Mouse (Mus musculus) forebrain, embryonic 11.5 days (tissue): ENCODE results near the gene Rgs7. TPM values are rescaled to one million over a fixed set of nuclear protein-coding genes. Genes with fewer than 3 reads are reported as not detected.

Experiments
- ATAC-seq: fragments of 200-750 bp; cut with Nextera tagmentation; replicated peaks from 2 replicates; pipeline ENCODE4 v1.8.0; 2017; ENCODE audit warnings: moderate TSS enrichment; ENCODE audit not compliant: low FRiP score
- DNase-seq: peaks from one replicate; pipeline ENCODE4 v3.0.0-alpha.2; 2017; ENCODE audit warnings: low spot score
- H3K27ac ChIP-seq: fragments of 300-500 bp; sonication (generic); 2 replicates; pipeline ENCODE4 v1.5.1; 2014; ENCODE audit warnings: low read depth, low read length
- H3K27me3 ChIP-seq: fragments of 300-500 bp; sonication (generic); 2 replicates; pipeline ENCODE4 v1.6.1; 2014; ENCODE audit warnings: mild to moderate bottlenecking, low read length, mixed read lengths; ENCODE audit not compliant: control insufficient read depth, insufficient read depth
- H3K36me3 ChIP-seq: fragments of 300-500 bp; sonication (generic); 2 replicates; pipeline ENCODE4 v1.6.1; 2014; ENCODE audit warnings: mild to moderate bottlenecking, low read length, moderate library complexity, mixed read lengths; ENCODE audit not compliant: control insufficient read depth, insufficient read depth
- H3K4me1 ChIP-seq: fragments of 300-500 bp; sonication (generic); replicated peaks from 2 replicates; pipeline ENCODE4 v1.6.1; 2014; ENCODE audit warnings: low read length, mixed read lengths; ENCODE audit not compliant: control insufficient read depth, insufficient read depth
- H3K4me2 ChIP-seq: fragments of 300-500 bp; sonication (generic); 2 replicates; pipeline ENCODE4 v1.6.1; 2014; ENCODE audit warnings: low read depth, mild to moderate bottlenecking, low read length, moderate library complexity, mixed read lengths; ENCODE audit not compliant: severe bottlenecking
- H3K4me3 ChIP-seq: fragments of 300-500 bp; sonication (generic); 2 replicates; pipeline ENCODE4 v1.5.1; 2014; ENCODE audit warnings: low read depth, low read length
- H3K9ac ChIP-seq: fragments of 300-500 bp; sonication (generic); 2 replicates; pipeline ENCODE4 v1.6.1; 2014; ENCODE audit warnings: low read length
- H3K9me3 ChIP-seq: fragments of 300-500 bp; sonication (generic); 2 replicates; pipeline ENCODE4 v1.6.1; 2016; ENCODE audit warnings: low read length, mixed read lengths; ENCODE audit not compliant: control insufficient read depth
- WGBS: fragments of 180-500 bp; shearing (Covaris S2); extraction: QIAGEN DNeasy Blood & Tissue Kit; methylation state at CpG from one replicate; pipeline ENCODE4 v1.1.7; 2014; 5-methylcytosine and 5-hydroxymethylcytosine counted together
- polyA plus RNA-seq: library from polyadenylated mRNA; unstranded; fragments of >200 nt; fragmentation: Nextera tagmentation; extraction: Ambion mirVana; gene quantifications from 2 replicates; pipeline ENCODE4 v1.2.1, GENCODE M21; 2014

The Rgs7 gene
- polyA plus RNA-seq, 1 experiment from 2014 or later: 5.7 TPM

DNA sequence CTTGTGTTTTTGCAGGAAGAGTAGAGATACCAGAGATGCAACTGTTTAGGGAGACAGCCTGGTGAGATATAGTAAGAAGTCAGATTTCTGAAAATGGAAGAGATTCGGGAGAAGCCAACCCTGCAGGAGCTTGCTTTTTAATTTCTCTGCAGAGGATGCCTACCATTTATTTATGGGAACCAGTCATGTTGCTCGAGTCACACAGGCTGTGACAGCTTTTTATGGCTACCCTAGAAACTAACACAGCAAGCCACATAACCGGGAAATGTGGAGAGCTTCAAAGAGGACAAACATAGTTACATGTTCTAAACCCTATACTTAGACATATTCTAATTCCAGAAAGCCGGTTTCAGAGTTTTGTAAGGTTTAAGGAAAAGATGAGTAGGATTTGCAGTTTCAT, 349.2 kb downstream of the Rgs7 start:
- no peak overlapping the region for H3K4me2 ChIP-seq
- H3K4me1 ChIP-seq: no peaks in the 10 kb centered on the region
- H3K27ac ChIP-seq: no peak overlapping the region
- DNase-seq: no peak
- H3K36me3 ChIP-seq: no peaks in the 10 kb centered on the region
- no peak overlapping the region for H3K4me3 ChIP-seq
- no peak overlapping the region for H3K9ac ChIP-seq
- H3K9me3 ChIP-seq: no peaks in the 10 kb centered on the region
- ATAC-seq: no peak
- no peaks in the 10 kb centered on the region for H3K27me3 ChIP-seq
- WGBS: 88% methylated on average over 4 of the region's 4 CpGs

DNA sequence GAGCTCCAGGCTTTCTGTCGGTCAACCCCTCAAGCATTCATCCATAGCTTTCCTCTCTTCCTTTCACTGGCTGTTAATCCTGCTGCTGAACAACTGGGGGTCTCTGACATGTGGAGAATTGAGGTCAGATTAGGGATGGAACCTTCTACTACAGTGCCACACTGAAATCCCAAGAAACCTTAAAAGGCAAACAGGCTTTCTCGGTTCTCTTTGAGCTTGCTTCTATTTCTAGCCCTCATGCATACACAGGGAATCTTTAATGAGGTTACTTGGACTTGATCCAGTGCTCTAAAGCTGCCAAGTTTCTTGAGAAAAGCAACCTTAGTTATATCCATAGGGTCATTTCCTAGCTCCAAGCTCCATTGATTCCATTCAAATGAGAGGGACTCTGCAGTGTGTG, 363.8 kb downstream of the Rgs7 start:
- WGBS: 19% methylated on average over 2 of the region's 2 CpGs
- Histone ChIP-seq H3K27me3 (no peaks in the 10 kb centered on the region), H3K9ac (no peak overlapping the region), H3K36me3 (no peaks in the 10 kb centered on the region), H3K4me3 (no peak overlapping the region), H3K4me1 (0 out of 2 replicates have a peak, but pooled peaks cover 2% of the 10 kb centered on the region), H3K4me2 (no peak overlapping the region), H3K27ac (no peak overlapping the region), H3K9me3 (no peaks in the 10 kb centered on the region)
- DNase-seq: no peak
- ATAC-seq: peak; percentile 49

DNA sequence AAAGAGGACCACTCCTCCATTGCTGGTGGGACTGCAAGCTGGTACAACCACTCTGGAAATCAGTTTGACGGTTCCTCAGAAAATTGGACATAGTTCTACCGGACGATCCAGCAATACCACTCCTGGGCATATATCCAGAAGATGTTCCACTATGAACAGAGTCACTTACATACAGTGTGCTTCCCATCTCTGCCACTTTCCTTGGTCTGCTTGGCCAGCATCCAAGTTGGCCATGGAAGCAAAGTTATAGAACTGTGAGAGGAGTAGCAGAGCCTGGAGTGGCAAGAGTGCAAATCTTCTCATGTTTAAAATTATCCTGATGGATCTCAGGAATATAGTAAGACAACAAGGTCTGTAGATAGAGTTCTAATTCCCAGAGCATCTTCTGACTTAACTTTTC, 367.9 kb downstream of the Rgs7 start:
- ATAC-seq (no peak), DNase-seq (no peak)
- no peaks in the 10 kb centered on the region for H3K36me3 ChIP-seq
- WGBS: 99% methylated on average over 3 of the region's 3 CpGs
- H3K9ac ChIP-seq: no peak overlapping the region
- H3K4me1 ChIP-seq: 0 out of 2 replicates have a peak, but pooled peaks cover 2% of the 10 kb centered on the region
- H3K9me3 ChIP-seq: no peaks in the 10 kb centered on the region
- no peaks in the 10 kb centered on the region for H3K27me3 ChIP-seq
- no peak overlapping the region for H3K4me2 ChIP-seq
- no peak overlapping the region for H3K27ac ChIP-seq
- H3K4me3 ChIP-seq: no peak overlapping the region

DNA sequence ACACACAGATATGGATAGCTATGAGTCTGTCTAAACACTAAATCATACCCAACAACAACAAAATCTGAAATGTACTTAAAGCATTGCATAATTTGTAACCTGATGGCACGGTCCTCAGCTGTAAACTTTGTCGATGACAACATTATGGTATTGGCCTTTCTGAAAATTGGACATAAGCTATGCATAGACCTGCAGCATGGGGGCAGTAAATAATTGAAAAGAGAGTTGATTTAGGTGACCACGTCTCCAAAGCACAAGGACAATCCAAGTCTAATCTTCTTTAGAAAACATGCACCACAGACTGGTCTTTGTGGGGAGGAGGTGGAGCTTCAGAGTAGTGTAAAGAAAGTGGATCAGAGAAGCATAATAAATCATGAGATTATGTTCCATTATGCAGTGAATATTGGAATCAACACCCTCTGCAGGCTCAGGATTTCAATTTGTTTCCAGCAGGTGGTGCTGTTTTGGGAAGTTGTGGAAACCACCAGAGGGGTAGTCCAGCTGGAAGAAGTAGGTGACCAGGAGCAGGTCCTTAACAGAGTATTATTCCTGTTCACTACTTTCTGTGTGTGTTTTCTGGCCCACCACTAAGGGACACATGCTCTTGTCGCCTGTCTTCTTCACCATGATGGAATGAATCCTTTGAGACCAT, 373.3 kb downstream of the Rgs7 start:
- no peak overlapping the region for H3K9ac ChIP-seq
- no peaks in the 10 kb centered on the region for H3K4me1 ChIP-seq
- H3K36me3 ChIP-seq: no peaks in the 10 kb centered on the region
- no peaks in the 10 kb centered on the region for H3K9me3 ChIP-seq
- no peaks in the 10 kb centered on the region for H3K27me3 ChIP-seq
- H3K4me3 ChIP-seq: no peak overlapping the region
- H3K27ac ChIP-seq: no peak overlapping the region
- H3K4me2 ChIP-seq: no peak overlapping the region
- ATAC-seq: peak; percentile 66
- 76% methylated on average over 4 of the region's 4 CpGs for WGBS
- no peak for DNase-seq

DNA sequence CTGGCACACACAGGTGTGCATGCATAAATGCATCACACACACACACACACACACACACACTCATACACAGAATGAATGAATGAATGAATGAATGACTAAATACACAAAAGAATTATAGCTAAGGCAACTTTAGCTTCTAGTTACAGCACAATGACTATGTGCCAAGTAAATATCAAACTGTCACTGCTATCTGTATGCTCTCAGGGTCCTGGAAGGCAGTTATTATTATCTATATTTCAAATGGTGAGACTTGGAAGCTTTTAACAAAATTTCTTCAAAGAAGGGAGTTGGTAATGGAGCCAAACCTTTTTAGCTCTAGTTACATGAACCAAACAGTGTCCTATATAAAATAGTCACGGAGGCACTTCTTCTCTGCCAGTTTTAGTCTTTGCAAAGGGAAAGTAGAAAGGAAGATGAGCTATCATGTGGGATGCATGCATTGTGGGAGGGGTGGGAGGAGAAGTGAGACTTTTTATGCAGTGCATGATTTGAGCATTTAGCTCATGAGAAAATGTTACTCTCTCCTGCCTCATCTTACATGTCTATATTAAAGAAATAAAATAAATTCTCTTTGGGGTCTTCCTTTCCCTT, 383.9 kb downstream of the Rgs7 start:
- 76% methylated on average over 1 of the region's 1 CpGs for WGBS
- Histone ChIP-seq H3K4me2 (no peak overlapping the region), H3K4me1 (no peaks in the 10 kb centered on the region), H3K9ac (no peak overlapping the region), H3K9me3 (no peaks in the 10 kb centered on the region), H3K36me3 (no peaks in the 10 kb centered on the region), H3K4me3 (no peak overlapping the region), H3K27me3 (no peaks in the 10 kb centered on the region), H3K27ac (no peak overlapping the region)
- DNase-seq (no peak), ATAC-seq (no peak)

DNA sequence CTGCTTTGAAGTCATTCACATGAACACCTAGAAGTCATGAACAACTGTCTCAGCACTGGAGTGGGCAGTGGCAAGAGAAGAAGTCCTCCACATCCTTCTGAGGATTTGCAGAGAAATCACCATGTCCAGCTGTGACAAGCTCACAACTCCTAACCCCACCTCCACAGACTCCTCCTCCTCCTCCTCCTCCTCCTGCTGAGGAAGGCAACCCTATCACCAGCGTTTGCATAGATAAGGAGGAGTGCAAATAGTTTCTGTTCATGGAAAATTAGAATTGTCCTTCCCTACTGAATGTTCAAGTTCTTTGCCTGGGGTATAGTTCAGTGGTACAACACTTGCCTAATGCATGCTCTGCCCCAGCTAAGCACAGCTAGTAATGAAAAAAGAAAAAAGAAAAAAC, 386.0 kb downstream of the Rgs7 start:
- 69% methylated on average over 1 of the region's 1 CpGs for WGBS
- Histone ChIP-seq H3K9me3 (no peaks in the 10 kb centered on the region), H3K36me3 (no peaks in the 10 kb centered on the region)

DNA sequence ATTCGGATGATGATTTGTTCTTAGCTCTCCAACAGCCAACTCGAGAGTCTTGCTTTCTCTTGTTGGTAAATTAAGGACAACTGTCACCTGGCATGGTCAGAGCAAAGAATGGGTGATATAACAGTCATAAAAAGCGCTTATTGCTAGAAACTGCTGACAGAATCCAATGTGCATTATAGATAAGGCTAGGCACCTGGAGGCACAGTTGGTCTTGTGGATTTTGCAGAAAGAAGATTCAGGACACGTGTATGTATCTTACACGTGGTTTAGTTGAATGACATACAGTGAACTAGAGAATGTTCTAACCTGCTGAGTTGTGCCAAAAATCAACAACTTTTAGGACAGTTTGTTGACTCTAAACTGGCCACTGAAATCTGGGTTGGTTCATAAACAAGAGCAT, 386.9 kb downstream of the Rgs7 start:
- Histone ChIP-seq H3K4me2 (no peak overlapping the region), H3K36me3 (no peaks in the 10 kb centered on the region), H3K27ac (no peak overlapping the region), H3K9ac (no peak overlapping the region), H3K4me1 (no peaks in the 10 kb centered on the region), H3K4me3 (no peak overlapping the region), H3K27me3 (no peaks in the 10 kb centered on the region), H3K9me3 (no peaks in the 10 kb centered on the region)
- DNase-seq (no peak), ATAC-seq (no peak)
- 89% methylated on average over 5 of the region's 5 CpGs for WGBS

More for the DNA sequence above, 386.0 kb downstream of the Rgs7 start:
- H3K4me2 ChIP-seq: no peak overlapping the region
- no peak overlapping the region for H3K4me3 ChIP-seq
- DNase-seq (no peak), ATAC-seq (no peak)
- H3K9ac ChIP-seq: no peak overlapping the region
- H3K4me1 ChIP-seq: no peaks in the 10 kb centered on the region
- no peak overlapping the region for H3K27ac ChIP-seq
- no peaks in the 10 kb centered on the region for H3K27me3 ChIP-seq

DNA sequence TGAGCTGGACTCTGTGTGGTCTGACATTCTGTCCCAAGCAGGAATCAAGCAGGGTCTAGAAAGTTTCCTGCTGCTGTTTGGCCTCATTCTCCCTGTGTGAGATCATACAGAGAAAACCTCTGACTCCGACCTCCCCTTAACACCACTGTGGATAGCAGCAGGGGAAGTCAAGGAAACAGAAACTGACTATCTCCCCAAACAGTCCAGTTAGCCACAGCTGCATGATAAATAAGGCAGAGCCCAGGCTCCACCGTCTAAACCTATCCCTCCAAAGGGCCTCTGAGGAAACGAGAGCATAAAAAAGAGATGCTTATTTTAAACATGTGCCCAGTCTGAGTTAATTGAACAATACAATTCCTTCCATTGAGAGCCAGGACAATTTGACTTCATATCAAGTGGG, 395.3 kb downstream of the Rgs7 start:
- no peak overlapping the region for H3K9ac ChIP-seq
- no peak overlapping the region for H3K4me3 ChIP-seq
- H3K27me3 ChIP-seq: no peaks in the 10 kb centered on the region
- H3K4me2 ChIP-seq: no peak overlapping the region
- no peaks in the 10 kb centered on the region for H3K36me3 ChIP-seq
- no peak for ATAC-seq
- H3K27ac ChIP-seq: no peak overlapping the region
- H3K9me3 ChIP-seq: no peaks in the 10 kb centered on the region
- WGBS: 51% methylated on average over 3 of the region's 3 CpGs
- H3K4me1 ChIP-seq: no peaks in the 10 kb centered on the region
- no peak for DNase-seq

DNA sequence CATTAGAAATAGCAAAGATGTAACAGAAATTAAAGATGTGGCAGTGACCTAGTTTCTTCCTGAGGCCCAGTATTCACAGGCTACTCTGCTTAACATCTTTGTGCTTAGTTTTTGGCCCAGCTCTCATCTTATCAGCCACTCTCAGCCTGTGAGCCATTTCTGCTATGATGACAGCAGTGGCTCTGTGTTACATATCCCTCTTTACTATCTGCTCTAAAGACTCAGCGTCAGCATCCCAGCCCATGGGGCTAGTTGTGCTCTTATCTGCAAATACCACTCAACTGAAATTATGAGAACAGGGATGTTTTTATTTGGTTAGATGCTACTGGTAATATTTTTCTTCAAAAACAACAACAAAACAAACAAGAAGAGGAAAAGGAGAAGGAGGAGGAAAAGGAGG, 410.2 kb downstream of the Rgs7 start:
- Histone ChIP-seq H3K9ac (no peak overlapping the region), H3K4me2 (no peak overlapping the region), H3K27me3 (no peaks in the 10 kb centered on the region), H3K4me1 (no peaks in the 10 kb centered on the region), H3K36me3 (no peaks in the 10 kb centered on the region), H3K9me3 (no peaks in the 10 kb centered on the region), H3K4me3 (no peak overlapping the region), H3K27ac (no peak overlapping the region)
- no peak for DNase-seq
- no peak for ATAC-seq
- WGBS: 88% methylated on average over 1 of the region's 1 CpGs
